Mouse (Mus musculus): ENCODE data around the gene Rbp7. TPM values are rescaled to one million over a fixed set of nuclear protein-coding genes. Genes with fewer than 3 reads are reported as not detected.

Gene Rbp7
- polyA plus RNA-seq, 1 experiment, result not detected

- Histone ChIP-seq H3K4me3 (ENCODE audit: insufficient read depth, low read length) (no peak overlapping the region), H3K27ac (ENCODE audit: insufficient read depth, low read length) (no peak overlapping the region), H3K4me1 (ENCODE audit: control insufficient read depth, insufficient read depth, low read length) (peaks cover 9% of the 10 kb centered on the region; the same call in 1 of the 2 replicates)
- no peak for TF ChIP-seq CTCF (IDR thresholded peaks at IDR 0.05; ENCODE audit: borderline replicate concordance, insufficient read depth, low read length)
- TF ChIP-seq POLR2A (IDR thresholded peaks at IDR 0.05; ENCODE audit: low read depth, low read length), result no peak
These were observed 38.4 kb downstream of the Rbp7 start for GRCm38 (mm10) chr4:149416417-149416816.

GRCm38 (mm10) chr4:149415651-149416169 lies 39.1 kb downstream of the Rbp7 start:
- peaks cover 9% of the 10 kb centered on the region; the same call in 1 of the 2 replicates for H3K4me1 ChIP-seq (ENCODE audit: control insufficient read depth, insufficient read depth, low read length)
- no peak for TF ChIP-seq POLR2A (IDR thresholded peaks at IDR 0.05; ENCODE audit: low read depth, low read length)
- TF ChIP-seq CTCF (IDR thresholded peaks at IDR 0.05; ENCODE audit: borderline replicate concordance, insufficient read depth, low read length), result no peak
- no peak overlapping the region for H3K27ac ChIP-seq (ENCODE audit: insufficient read depth, low read length)
- no peak overlapping the region for H3K4me3 ChIP-seq (ENCODE audit: insufficient read depth, low read length)

- TF ChIP-seq POLR2A (IDR thresholded peaks at IDR 0.05; ENCODE audit: low read depth, low read length), result no peak
- TF ChIP-seq CTCF (IDR thresholded peaks at IDR 0.05; ENCODE audit: borderline replicate concordance, insufficient read depth, low read length), result no peak
- no peak overlapping the region for H3K27ac ChIP-seq (ENCODE audit: insufficient read depth, low read length)
- peaks cover 9% of the 10 kb centered on the region; the same call in 1 of the 2 replicates for H3K4me1 ChIP-seq (ENCODE audit: control insufficient read depth, insufficient read depth, low read length)
- H3K4me3 ChIP-seq (ENCODE audit: insufficient read depth, low read length), result no peak overlapping the region
These were observed 40.5 kb downstream of the Rbp7 start for GRCm38 (mm10) chr4:149414259-149414658.

GRCm38 (mm10) chr4:149409759-149410158 lies 45.0 kb downstream of the Rbp7 start:
- Histone ChIP-seq H3K4me3 (ENCODE audit: insufficient read depth, low read length) (no peak overlapping the region), H3K4me1 (ENCODE audit: control insufficient read depth, insufficient read depth, low read length) (peaks cover 14% of the 10 kb centered on the region), H3K27ac (ENCODE audit: insufficient read depth, low read length) (no peak overlapping the region)
- TF ChIP-seq CTCF (IDR thresholded peaks at IDR 0.05; ENCODE audit: borderline replicate concordance, insufficient read depth, low read length), result no peak
- TF ChIP-seq POLR2A (IDR thresholded peaks at IDR 0.05; ENCODE audit: low read depth, low read length), result no peak

- Histone ChIP-seq H3K4me1 (ENCODE audit: control insufficient read depth, insufficient read depth, low read length) (peaks cover 23% of the 10 kb centered on the region), H3K27ac (ENCODE audit: insufficient read depth, low read length) (no peak overlapping the region), H3K4me3 (ENCODE audit: insufficient read depth, low read length) (no peak overlapping the region)
- TF ChIP-seq POLR2A (IDR thresholded peaks at IDR 0.05; ENCODE audit: low read depth, low read length) (no peak), CTCF (IDR thresholded peaks at IDR 0.05; ENCODE audit: borderline replicate concordance, insufficient read depth, low read length) (no peak)
These were observed 46.4 kb downstream of the Rbp7 start for GRCm38 (mm10) chr4:149408331-149408730.

GRCm38 (mm10) chr4:149407461-149407860 lies 47.3 kb downstream of the Rbp7 start:
- TF ChIP-seq CTCF (IDR thresholded peaks at IDR 0.05; ENCODE audit: borderline replicate concordance, insufficient read depth, low read length) (no peak), POLR2A (IDR thresholded peaks at IDR 0.05; ENCODE audit: low read depth, low read length) (no peak)
- Histone ChIP-seq H3K27ac (ENCODE audit: insufficient read depth, low read length) (no peak overlapping the region), H3K4me3 (ENCODE audit: insufficient read depth, low read length) (no peak overlapping the region), H3K4me1 (ENCODE audit: control insufficient read depth, insufficient read depth, low read length) (peaks cover 27% of the 10 kb centered on the region)

GRCm38 (mm10) chr4:149405713-149406443 lies 48.9 kb downstream of the Rbp7 start:
- TF ChIP-seq POLR2A (IDR thresholded peaks at IDR 0.05; ENCODE audit: low read depth, low read length), result no peak
- no peak for TF ChIP-seq CTCF (IDR thresholded peaks at IDR 0.05; ENCODE audit: borderline replicate concordance, insufficient read depth, low read length)
- Histone ChIP-seq H3K4me3 (ENCODE audit: insufficient read depth, low read length) (no peak overlapping the region), H3K27ac (ENCODE audit: insufficient read depth, low read length) (peak overlapping the region; percentile 44), H3K4me1 (ENCODE audit: control insufficient read depth, insufficient read depth, low read length) (peaks cover 36% of the 10 kb centered on the region)

- Histone ChIP-seq H3K4me1 (ENCODE audit: control insufficient read depth, insufficient read depth, low read length) (peaks cover 39% of the 10 kb centered on the region), H3K27ac (ENCODE audit: insufficient read depth, low read length) (no peak overlapping the region), H3K4me3 (ENCODE audit: insufficient read depth, low read length) (no peak overlapping the region)
- no peak for TF ChIP-seq POLR2A (IDR thresholded peaks at IDR 0.05; ENCODE audit: low read depth, low read length)
- no peak for TF ChIP-seq CTCF (IDR thresholded peaks at IDR 0.05; ENCODE audit: borderline replicate concordance, insufficient read depth, low read length)
These were observed 49.9 kb downstream of the Rbp7 start for GRCm38 (mm10) chr4:149404640-149405465.

- H3K27ac ChIP-seq (ENCODE audit: insufficient read depth, low read length), result peak overlapping the region; percentile 57
- TF ChIP-seq CTCF (IDR thresholded peaks at IDR 0.05; ENCODE audit: borderline replicate concordance, insufficient read depth, low read length) (no peak), POLR2A (IDR thresholded peaks at IDR 0.05; ENCODE audit: low read depth, low read length) (no peak)
- H3K4me3 ChIP-seq (ENCODE audit: insufficient read depth, low read length), result no peak overlapping the region
- peaks cover 42% of the 10 kb centered on the region for H3K4me1 ChIP-seq (ENCODE audit: control insufficient read depth, insufficient read depth, low read length)
These were observed 51.7 kb downstream of the Rbp7 start for GRCm38 (mm10) chr4:149403037-149403436.

All from embryonic fibroblast, embryonic 13.5 days (primary cell).